Mouse (Mus musculus): ENCODE measurements at regions not wholly inside any gene's neighbourhood (a gene's known extent, or its start where the extent isn't known, plus 50 kb on each side); places are given as distances from the start of the nearest gene placed in this dataset.

DNA sequence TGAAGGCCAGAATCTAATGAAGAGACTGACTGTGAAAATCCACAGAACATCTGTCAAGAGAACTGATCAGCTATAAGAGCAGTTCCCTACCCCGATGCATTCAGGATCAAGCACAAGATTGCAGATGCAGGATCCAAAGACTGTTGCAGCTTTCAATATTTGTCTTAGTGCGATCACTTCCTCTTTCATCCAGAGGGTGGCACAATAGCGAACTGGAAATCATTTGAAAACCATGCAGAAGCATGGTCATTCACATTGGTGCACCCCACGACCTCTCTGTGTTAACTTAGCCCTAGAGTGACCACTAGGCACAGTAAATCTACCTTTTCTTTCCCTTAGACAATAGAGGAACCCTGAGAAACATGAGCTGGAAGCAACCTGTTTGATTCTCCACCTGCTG, 55.8 kb upstream of the Pak3 start:
- no peak overlapping the region for H3K27ac ChIP-seq
- H3K4me3 ChIP-seq, result no peak overlapping the region
- no peaks in the 10 kb centered on the region for H3K4me1 ChIP-seq
- no peaks in the 10 kb centered on the region for H3K36me3 ChIP-seq
- no peaks in the 10 kb centered on the region for H3K9me3 ChIP-seq (replicated peaks)
- peaks cover 42% of the 10 kb centered on the region for H3K27me3 ChIP-seq (ENCODE audit: low read depth, poor library complexity, severe bottlenecking)
- DNase-seq (ENCODE audit: low spot score), result no peak
- WGBS, result 46% methylated on average over 4 of the region's 4 CpGs

DNA sequence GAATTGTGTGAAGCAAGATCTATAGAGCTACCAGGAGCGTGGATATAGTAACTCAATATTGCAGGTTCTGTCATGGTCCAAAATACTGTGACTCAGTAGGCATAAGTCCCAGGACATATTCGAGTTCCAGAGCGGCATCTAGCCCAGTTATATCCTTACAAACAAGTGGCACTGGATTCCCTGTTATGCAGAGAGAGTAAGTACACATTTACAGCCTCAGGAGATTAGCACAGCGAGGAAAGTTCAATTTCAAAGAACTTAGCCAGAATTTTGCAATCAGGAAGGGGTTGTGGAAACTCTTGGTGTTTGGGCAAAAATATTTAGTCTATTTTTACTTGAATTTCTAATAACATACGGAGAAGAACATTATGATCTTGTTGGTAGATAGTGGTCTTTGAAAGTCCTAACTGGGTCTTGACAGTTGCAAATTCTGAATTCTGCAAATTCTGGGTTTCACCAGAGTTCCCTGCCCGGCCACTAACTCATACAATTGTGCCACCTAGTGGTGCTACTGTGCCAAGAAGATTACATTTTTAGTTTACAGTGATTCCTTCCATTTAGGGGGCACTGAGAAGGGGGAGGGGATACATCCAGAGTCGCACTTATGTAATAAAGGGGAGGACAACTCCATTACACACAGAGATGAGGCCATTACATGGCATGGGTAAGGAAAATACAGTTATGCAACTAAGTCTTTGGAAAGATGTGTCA, 54.7 kb upstream of the Chrdl1 start:
- WGBS, result 57% methylated on average over 7 of the region's 7 CpGs
- Histone ChIP-seq H3K36me3 (no peaks in the 10 kb centered on the region), H3K4me3 (no peak overlapping the region), H3K4me1 (no peaks in the 10 kb centered on the region), H3K27ac (no peak overlapping the region), H3K27me3 (ENCODE audit: low read depth, poor library complexity, severe bottlenecking) (peaks cover 64% of the 10 kb centered on the region), H3K9me3 (replicated peaks) (no peaks in the 10 kb centered on the region)
- DNase-seq (ENCODE audit: low spot score), result no peak

DNA sequence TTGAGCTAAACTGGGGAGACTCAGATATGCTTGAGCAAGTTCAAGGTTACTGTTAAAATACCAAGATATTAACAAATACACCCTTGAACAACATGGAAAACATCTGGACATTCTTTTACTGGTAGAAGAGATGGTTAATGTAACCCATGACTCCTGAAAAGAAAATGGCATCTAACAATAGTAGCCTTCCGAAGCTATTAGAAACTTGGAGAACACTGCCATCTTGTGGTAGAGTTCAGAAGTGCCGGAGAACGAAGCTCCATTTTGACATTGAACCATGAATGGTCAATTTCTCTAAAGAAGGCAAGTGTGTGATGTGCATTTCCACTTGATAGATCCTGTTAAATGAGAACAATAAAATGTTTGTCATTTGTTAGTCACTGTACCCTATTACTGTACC, 50.5 kb upstream of the Chrdl1 start:
- peaks cover 71% of the 10 kb centered on the region for H3K27me3 ChIP-seq (ENCODE audit: low read depth, poor library complexity, severe bottlenecking)

More for the DNA sequence above, 50.5 kb upstream of the Chrdl1 start:
- Histone ChIP-seq H3K4me1 (peaks cover 8% of the 10 kb centered on the region), H3K36me3 (no peaks in the 10 kb centered on the region), H3K4me3 (no peak overlapping the region), H3K27ac (no peak overlapping the region), H3K9me3 (replicated peaks) (no peaks in the 10 kb centered on the region)
- DNase-seq (ENCODE audit: low spot score), result peak; percentile 46
- WGBS, result 7% methylated on average over 3 of the region's 3 CpGs

All from limb, embryonic 10.5 days (tissue).